Mouse (Mus musculus) urinary bladder, postnatal 10 days (tissue): ENCODE measurements at regions not wholly inside any gene's neighbourhood (a gene's known extent, or its start where the extent isn't known, plus 50 kb on each side); places are given as distances from the start of the nearest gene placed in this dataset.
A peak's percentile ranks its signal among the peaks of the same experiment; 100 is the strongest.

Experiments
- DNase-seq: peaks from one replicate; pipeline ENCODE4 v3.0.0; 2022; ENCODE audit warnings: low spot score

GRCm38 (mm10) chr2:173930606-173931177, 145.4 kb upstream of the Stx16 start:
- DNase-seq = no peak

DNA sequence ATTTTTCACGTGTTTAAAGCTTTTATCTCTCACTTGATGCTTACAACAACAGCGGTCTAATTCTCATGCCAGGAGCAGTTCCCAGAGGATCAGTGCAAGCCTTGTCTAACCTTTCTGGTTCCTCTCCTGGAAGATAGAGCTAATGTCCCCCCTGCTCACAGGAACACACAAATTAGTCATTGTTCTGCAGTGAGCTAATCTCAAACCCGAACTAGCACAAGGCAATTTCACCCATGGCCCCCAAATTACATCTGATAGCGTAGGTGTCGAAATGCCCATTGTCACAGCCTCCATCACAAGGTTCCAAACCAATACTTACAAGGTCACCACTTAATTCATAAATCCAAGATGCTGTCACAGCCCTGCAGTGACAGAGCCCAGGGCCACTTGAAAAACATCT, 140.4 kb upstream of the Stx16 start:
- no peak for DNase-seq

DNA sequence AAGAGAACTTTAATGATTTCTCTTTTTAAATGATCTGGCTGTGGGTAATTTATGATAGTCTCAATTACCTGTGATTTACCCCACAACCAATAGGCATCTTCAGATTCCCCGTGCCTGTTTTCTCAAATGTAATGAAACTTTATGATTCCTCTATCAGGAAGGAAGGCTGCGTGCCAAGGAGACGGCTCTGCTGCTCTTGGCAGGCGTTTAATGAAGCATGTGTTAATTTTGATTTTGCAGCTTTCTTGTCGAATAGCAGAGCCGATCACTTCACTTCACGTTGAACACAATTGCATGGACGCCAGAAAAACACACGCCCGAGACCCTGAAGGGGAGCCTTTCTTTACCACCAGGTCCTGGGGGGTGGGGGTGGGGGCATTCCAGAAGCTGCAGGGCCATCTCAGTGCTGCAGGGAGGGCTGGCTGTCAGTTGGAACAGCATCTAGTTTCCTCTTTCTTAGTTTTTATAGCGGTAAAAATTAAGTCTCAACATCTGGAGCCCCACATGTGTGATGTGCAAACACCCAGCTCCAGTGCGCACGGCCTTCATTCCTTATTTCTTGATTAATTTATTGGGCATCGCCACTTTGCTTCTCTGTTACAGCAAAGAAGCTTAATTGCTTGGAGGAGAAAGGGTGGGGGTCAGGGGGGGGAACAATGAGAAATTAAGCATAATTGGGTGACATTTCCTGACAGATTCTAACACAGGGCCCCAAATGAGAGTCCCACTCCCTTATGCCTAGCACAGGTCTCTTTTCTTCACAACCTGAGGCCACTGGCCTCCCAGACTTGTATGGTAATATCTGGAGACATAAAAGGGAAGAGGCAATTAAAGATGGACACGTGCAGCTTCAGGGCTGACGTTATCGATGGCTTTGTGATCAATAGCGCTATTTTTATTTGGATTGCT, 138.3 kb upstream of the Stx16 start:
- no peak for DNase-seq

- no peak for DNase-seq
Measured at GRCm38 (mm10) chr2:173938440-173938787, 137.7 kb upstream of the Stx16 start.

GRCm38 (mm10) chr2:173945441-173945840, 130.7 kb upstream of the Stx16 start:
- DNase-seq = no peak

- DNase-seq = no peak
Measured at GRCm38 (mm10) chr2:173948586-173948985, 127.5 kb upstream of the Stx16 start.

GRCm38 (mm10) chr2:173950164-173950891, 125.8 kb upstream of the Stx16 start:
- DNase-seq = no peak

DNA sequence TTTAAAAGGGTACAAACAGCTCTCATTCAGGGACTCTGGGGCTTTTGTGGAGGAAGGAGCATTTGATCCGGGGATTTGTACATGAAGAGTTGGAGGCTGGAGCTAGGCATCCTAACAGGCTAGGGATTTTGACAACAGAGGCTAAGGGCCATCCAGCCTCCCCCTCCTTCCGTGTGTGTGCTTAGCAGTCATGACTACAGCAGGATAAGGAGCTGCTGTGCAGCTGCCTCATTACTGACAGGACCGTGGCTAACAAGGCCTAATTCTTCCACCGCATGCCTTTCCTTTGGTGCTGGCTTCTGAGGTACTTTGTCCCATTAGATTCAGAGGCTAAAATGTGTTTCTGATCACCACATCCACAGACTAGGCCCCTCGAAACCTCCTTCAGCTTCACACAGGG, 110.0 kb upstream of the Stx16 start:
- no peak for DNase-seq

GRCm38 (mm10) chr2:173970789-173971188, 105.3 kb upstream of the Stx16 start:
- no peak for DNase-seq

DNA sequence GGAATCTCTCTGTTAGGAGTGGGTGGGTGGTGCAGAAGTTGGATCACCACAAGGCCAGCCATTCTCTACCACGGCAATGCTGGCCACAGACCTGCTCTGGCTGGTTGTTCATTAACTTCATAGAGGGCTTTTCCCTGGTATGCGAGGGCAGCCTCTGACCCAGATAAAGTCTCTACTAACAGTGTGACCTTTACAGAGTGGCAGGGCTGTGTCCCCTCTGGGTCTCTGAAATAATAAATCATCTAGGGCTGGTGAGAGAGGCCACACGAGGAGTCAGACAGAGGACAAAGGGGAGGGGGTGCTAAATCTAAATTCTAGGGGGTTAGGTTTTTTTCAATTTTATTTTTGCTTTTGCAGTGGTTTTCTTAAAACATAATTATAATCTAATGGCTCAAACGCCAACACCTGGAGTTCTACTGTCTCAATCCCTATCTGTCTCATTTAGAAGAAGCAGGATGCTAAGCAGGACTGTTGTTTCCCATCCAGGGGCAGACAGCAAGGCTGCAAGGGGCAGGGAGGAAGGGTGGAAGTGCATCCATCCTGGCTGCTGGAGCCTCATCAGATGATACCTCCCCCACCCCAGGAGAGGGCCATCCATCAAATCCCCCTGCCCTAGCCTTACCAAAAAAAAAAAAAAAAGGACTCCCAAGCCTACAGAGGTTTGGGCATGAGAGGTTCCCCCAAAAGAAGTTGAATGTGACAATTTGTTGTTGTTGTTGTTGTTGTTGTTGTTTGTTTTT, 99.6 kb upstream of the Stx16 start:
- DNase-seq = no peak

GRCm38 (mm10) chr2:173977236-173978053, 98.7 kb upstream of the Stx16 start:
- no peak for DNase-seq

DNA sequence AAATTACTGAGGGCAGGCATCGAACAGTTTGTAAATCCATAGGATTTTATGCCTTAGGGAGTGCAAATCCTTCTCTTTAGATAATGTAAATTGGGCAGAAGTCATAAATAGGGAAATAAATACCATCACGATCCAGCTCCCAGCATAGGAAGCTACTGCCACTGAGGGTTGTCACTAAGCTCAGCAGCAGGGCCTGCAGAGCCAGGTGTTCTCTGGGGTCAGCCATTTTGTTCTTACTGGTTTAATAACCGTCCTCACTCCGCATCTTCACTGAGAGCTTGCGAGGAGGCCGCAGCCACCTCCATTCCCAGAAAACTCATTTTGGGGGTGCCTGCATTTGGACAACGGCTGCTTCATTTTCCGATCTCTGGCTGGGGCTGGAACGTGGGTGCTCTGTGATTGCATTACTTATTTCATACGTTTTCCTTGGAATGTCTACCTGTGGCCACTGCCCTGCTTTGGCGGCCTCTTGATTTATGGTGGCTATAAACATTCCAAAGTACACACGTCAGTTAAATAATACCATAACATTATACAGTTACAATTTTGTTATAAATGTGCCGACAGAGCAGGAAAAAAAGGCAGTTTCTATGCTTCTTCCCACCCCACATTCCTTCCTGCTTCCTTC, 97.9 kb upstream of the Stx16 start:
- no peak for DNase-seq

GRCm38 (mm10) chr2:173981036-173981435, 95.1 kb upstream of the Stx16 start:
- DNase-seq = no peak

- DNase-seq = no peak
Measured at GRCm38 (mm10) chr2:173987516-173987915, 88.6 kb upstream of the Stx16 start.

DNA sequence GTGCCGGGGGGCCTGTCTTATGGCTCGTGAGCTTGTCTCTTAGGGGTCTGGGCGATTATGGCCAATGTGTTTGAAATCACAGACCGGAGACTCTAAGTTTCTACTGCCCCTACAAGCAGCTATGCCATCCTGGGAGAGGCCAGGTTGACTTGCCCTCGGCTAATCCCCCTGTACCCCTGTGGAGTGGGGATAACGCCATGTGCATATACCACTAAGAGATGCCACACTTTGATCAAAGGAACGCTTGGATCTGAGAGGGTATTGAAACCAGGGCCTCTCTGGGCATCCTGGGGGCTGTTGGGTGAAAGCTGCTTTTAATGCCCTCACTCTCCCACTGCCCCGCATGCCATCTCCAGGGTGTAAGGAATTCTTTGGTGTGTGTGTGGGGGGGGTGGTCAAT, 88.2 kb upstream of the Stx16 start:
- DNase-seq = peak; percentile 6

DNA sequence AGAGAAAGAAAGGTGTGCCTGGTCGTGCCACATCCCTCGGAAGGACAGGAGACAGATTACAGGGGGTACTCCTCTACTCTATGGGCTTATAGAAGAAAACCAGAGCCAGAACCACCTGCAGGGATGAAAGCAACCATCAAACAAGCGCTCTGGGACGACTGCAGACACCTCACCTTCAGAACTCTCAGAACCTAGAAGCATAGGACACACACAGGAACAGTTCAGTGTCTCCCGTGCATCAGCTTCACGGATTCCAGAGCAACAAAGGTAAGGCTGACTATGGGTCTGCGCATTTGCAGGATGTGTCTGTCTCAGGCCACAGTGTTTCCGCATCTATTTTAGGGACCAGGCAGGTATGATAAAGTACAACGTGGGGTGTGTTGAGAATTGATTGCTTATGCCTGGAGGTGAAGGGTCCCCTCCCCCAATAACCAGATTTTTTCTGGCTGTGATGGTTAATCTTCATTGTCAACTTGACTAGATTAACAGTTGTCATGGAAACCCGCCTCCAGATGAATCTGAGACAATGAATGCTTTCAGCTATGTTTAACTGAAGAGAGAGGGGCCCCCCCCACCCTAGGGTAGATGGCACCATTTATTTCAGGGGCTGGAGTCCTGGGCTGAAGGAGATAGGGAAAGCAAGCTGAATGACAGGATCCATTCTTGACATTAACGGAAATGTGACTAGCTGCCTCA, 87.3 kb upstream of the Stx16 start:
- no peak for DNase-seq

DNA sequence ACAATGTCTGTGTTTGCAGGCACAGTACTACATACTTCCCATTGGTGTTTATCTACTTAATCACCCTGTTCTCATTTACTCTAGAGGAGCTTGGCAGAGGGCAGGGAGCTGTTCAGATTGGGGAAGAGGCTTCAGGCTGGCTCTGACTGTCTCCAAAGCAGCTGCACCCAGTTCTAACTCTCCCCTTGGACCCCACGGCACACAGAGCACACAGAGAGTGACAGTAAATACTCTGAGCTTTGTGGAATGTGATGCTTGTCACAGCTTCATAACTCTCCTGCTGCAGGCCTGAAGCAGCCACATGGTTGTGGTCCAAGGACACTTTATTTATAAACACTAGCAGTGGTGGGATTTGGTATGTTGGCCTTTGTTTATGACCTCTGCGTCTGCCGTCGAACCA, 85.4 kb upstream of the Stx16 start:
- no peak for DNase-seq

- DNase-seq = no peak
Measured at GRCm38 (mm10) chr2:173991447-173991846, 84.7 kb upstream of the Stx16 start.

DNA sequence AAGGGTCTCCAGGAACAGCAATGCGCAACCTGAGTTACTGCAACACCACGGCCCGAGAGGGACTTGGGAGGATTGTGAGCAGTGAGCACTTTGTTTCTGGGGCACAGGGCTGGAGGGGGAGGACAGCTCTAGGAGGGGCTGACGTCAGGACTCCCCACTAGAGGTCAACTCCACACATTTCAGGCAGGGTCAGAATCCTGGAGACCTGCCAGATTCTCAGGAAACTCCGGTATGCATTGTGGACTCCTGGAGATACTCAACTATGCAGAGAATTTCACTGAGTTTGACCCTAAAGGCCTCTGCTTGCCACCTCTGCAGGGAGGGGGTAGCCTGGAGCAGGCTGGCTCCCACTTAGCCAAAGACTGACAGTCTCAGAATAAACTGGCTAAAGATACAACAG, 84.1 kb upstream of the Stx16 start:
- no peak for DNase-seq

DNA sequence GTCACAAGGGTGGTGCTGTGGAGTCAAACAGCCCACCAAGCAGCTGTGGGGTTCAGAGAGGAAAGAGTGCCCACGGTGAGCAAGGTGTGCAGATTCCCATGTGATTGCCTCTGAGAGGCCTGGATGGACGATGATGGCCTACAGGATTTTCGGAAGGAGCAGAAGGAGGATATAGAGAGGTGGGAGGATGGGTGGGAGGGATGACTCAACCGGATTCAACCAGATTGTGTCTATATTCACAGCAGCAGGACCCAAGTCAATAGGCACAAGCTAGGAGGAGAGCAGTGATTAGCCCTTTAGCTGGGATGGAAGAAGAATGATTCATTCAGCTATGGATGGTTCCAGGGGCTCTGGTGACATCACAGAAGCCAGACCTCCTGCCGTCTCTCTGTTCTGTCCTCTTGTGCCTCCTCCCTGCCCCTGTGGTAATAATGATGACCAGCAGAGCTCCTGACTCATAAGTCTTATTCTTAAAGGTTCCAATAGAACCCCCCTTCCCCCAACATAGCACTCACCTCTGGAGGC, 82.6 kb upstream of the Stx16 start:
- DNase-seq = no peak
